Mouse (Mus musculus) bone marrow, adult 2 months (tissue): ENCODE results near the gene Fmo1.
"Not testable (repeated sequence)": the region's sequence is repeated elsewhere in the genome, so short reads cannot be mapped to it uniquely, and the experiment has no call there.

Experiments used
- CTCF ChIP-seq: fragments of 200-500 bp; IDR thresholded peaks from 2 replicates; pipeline ENCODE4 v1.5.1; 2011; ENCODE audit warnings: low read length, control low read depth; ENCODE audit not compliant: control insufficient read depth, insufficient read depth
- POLR2A ChIP-seq: fragments of 200-500 bp; IDR thresholded peaks from 2 replicates; pipeline ENCODE4 v1.6.1; 2011; ENCODE audit warnings: low read depth, mild to moderate bottlenecking, control low read depth, low read length, borderline replicate concordance; ENCODE audit not compliant: control insufficient read depth

- TF ChIP-seq CTCF, POLR2A: not testable (repeated sequence)
These were observed 85.4 kb downstream of the Fmo1 start for GRCm38 (mm10) chr1:162781035-162781434.
